Mouse (Mus musculus) embryonic facial prominence, embryonic 10.5 days (tissue): ENCODE measurements around the gene Rpa2. TPM values are rescaled to one million over a fixed set of nuclear protein-coding genes. Genes with fewer than 3 reads are reported as not detected.
"Not testable (repeated sequence)": the region's sequence is repeated elsewhere in the genome, so short reads cannot be mapped to it uniquely, and the experiment has no call there.

Experiments
- DNase-seq: peaks from one replicate; pipeline ENCODE4 v3.0.0-alpha.2; 2017; ENCODE audit warnings: low spot score
- H3K27ac ChIP-seq: fragments of 300-500 bp; sonication (generic); replicated peaks from 2 replicates; pipeline ENCODE4 v1.5.1; 2016; ENCODE audit warnings: mild to moderate bottlenecking
- H3K27me3 ChIP-seq: fragments of 300-500 bp; sonication (generic); replicated peaks from 2 replicates; pipeline ENCODE4 v1.6.1; 2016; ENCODE audit warnings: low read depth, mild to moderate bottlenecking; ENCODE audit not compliant: poor library complexity, severe bottlenecking
- H3K36me3 ChIP-seq: fragments of 300-500 bp; sonication (generic); replicated peaks from 2 replicates; pipeline ENCODE4 v1.6.1; 2016; ENCODE audit warnings: mild to moderate bottlenecking, moderate library complexity
- H3K4me1 ChIP-seq: fragments of 300-500 bp; sonication (generic); 2 replicates; pipeline ENCODE4 v1.6.1; 2016
- H3K4me3 ChIP-seq: fragments of 300-500 bp; sonication (generic); 2 replicates; pipeline ENCODE4 v1.5.1; 2016; ENCODE audit warnings: mild to moderate bottlenecking, moderate library complexity
- H3K9me3 ChIP-seq: fragments of 300-500 bp; sonication (generic); 2 replicates; pipeline ENCODE4 v1.6.1; 2016; ENCODE audit warnings: mild to moderate bottlenecking
- WGBS: fragments of 180-500 bp; shearing (Covaris S2); methylation state at CpG from one replicate; pipeline ENCODE4 v1.1.7; 2016; 5-methylcytosine and 5-hydroxymethylcytosine counted together
- polyA plus RNA-seq: library from polyadenylated mRNA; unstranded; fragments of >200 nt; fragmentation: Nextera tagmentation; extraction: Ambion mirVana; gene quantifications from 2 replicates; pipeline ENCODE4 v1.2.1, GENCODE M21; 2016

Gene Rpa2
- 173 and 192 TPM in 2 replicates for polyA plus RNA-seq

DNA sequence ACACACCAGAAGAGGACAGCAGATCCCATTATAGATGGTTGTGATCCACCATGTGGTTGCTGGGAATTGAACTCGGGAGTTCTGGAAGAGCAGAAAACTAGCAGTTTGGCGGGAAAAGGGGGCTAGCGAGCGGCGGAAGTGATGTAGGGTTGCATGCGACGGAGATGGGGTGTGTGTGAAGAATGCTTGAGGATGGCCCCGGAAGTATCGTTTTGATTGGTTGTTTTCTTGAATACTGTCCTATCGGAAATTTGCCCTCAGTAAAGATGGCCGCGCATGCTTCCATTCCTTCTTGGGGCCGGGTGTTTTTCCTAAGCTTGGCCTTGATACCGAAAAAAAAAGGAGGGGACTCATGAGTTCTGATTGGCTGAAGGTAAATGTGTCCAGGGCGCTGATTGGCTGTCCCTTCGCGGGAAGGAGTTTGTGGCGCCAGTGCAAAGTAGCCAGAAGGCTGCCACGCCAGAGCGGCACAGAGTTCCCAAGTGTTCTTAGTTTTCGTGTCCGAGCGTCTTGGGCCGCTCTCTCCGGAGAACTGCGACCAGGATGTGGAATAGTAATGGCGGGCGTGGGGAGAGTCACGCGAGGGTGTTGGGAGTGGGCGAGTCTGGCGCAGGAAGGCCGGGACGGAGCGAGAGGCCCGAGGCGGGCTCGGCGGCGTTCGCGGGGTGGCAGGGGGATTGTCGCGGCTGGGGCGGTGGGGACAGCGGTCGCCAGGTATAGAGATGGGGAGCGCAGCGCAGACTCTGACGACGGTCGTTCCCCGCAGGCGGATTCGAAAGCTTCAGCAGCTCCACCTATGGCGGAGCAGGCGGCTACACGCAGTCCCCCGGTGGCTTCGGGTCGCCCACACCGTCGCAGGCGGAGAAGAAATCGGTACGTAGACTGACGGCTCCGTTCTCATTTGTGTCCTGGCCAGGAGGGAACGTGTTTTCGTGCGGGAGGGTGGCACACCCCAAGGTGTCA, at the start of gene Rpa2:
Gene Rpa2, plus strand, starts transcription at position 419 of the 963 bp plus-strand sequence.
- peaks cover 10% of the 10 kb centered on the region for H3K4me1 ChIP-seq

DNA sequence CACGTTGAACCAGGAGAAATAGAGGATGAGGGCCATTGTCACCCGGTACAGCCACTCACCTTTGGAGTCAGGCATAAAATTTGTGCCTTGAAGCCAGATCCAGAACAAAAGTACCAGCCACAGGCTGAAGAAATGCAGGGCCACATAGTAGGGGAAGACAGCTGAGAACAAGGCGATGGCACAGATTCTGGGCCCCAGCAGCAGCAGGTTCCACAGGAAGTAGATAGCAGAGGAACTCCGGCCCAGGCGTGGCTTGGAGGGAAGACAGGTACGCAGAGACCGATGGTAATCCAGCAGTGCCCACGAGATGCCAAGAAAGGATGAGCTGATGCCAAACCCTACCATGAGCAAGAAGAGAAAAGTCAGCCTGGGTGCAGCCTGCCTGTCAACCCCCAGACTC, 39.9 kb upstream of the Rpa2 start:
- Histone ChIP-seq H3K36me3 (peaks cover 55% of the 10 kb centered on the region), H3K9me3 (no peaks in the 10 kb centered on the region), H3K27ac (no peak overlapping the region), H3K4me3 (no peak overlapping the region), H3K4me1 (peaks cover 12% of the 10 kb centered on the region), H3K27me3 (no peaks in the 10 kb centered on the region)
- DNase-seq = no peak
- WGBS = 89% methylated on average over 8 of the region's 8 CpGs

More for the DNA sequence above, at the start of gene Rpa2:
- WGBS = under 1% methylated on average over 71 of the region's 71 CpGs
- Histone ChIP-seq H3K4me3 (peak within 1 kb of the TSS; percentile 91), H3K9me3 (no peaks in the 10 kb centered on the region), H3K27ac (peak within 1 kb of the TSS; percentile 90), H3K36me3 (peaks cover 37% of the 10 kb centered on the region), H3K27me3 (no peaks in the 10 kb centered on the region)
- peak; percentile 96 for DNase-seq

DNA sequence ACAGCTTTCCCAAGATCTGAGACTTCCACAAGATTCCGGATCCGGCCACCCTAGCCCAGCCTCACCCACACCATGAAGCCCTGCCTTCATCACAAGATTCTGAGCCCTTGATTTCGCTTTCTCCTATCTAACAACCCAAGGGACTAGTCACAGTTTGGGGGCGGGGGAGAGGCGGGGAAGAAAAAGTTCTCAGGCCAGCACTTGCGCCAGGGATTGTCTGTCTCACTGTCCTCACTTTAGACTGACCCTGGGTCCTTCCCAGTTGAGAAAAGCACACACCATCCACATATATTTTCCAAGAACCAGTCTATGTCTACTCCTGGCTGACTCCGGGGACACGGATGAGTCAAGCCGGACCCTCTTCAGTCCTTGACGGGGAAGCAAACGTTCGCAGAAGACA, 36.5 kb upstream of the Rpa2 start:
- H3K27ac ChIP-seq = peak overlapping the region; percentile 61; the same call in 1 of the 2 replicates
- 49% methylated on average over 12 of the region's 12 CpGs for WGBS
- no peaks in the 10 kb centered on the region for H3K9me3 ChIP-seq
- H3K36me3 ChIP-seq = peaks cover 21% of the 10 kb centered on the region
- H3K4me3 ChIP-seq = peak overlapping the region; percentile 73
- no peak for DNase-seq
- peaks cover 20% of the 10 kb centered on the region for H3K4me1 ChIP-seq
- H3K27me3 ChIP-seq = no peaks in the 10 kb centered on the region

DNA sequence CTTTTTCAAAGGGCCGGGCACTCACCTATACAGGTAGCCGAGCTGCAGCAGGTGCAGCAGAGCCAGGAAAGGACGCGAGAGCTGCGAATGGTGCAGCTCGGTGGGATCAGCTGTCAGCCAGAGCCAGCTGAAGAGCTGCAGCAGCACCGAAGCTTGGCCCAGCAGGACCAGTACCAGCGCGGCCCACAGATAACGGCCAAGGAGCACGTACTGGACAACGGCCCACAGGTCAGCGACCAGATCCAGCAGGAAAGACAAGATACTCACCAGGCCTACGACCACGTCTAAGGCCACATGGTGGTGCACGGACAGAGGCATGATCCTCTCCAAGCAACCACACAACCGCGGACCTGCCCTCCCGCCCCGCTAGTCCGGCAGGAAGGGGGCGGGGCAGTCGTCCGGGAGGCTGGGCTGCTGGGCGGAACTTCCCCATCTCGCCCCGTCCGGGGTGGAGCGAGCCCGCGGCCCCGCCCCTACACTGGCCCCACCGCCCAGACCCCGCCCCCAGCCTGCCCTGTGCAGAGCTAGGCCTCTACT, 35.9 kb upstream of the Rpa2 start, which contains the start of gene Xkr8:
Gene Xkr8, minus strand, starts transcription at position 399 of the 537 bp plus-strand sequence.
- Histone ChIP-seq H3K27ac (peak within 1 kb of the TSS; percentile 61), H3K4me1 (peaks cover 20% of the 10 kb centered on the region), H3K36me3 (peaks cover 15% of the 10 kb centered on the region), H3K4me3 (peak within 1 kb of the TSS; percentile 73), H3K27me3 (no peaks in the 10 kb centered on the region), H3K9me3 (no peaks in the 10 kb centered on the region)
- 2% methylated on average over 34 of the region's 34 CpGs for WGBS
- peak; percentile 94 for DNase-seq

DNA sequence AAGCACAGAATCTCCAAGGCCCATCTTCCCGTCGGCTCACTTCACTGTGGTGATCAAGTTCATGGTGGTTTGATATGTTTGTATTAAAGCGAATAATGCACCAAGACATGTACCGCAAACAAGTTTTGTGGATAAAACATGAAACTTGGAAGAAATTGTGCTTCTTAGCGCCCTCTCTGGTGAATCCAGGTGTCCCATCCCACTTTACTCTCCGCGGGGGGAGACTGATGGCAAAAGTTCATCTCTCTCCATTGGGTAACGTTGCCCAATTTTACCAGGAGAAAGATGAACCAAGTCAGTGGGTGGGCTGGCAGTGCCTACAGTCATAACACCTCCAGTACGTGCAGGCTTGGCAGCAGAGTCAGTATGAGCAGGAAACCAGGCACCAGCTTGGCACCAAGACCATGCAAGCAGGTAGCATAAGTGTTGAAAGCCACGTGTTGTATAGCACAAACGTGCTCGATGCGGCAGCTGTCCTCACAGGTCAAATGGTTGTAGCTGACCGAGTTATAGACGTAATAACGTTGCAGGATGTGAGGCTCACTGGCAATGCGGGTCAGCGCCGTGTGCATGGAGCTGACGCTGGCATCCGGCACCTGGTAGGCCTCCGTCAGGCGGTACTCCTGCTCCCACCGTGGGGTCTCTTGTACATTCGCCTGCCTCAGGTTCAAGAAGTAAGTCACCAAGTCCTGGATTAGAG, 34.9 kb upstream of the Rpa2 start:
- Histone ChIP-seq H3K36me3 (peaks cover 5% of the 10 kb centered on the region; the same call in 1 of the 2 replicates), H3K9me3 (no peaks in the 10 kb centered on the region), H3K27me3 (no peaks in the 10 kb centered on the region), H3K27ac (0 out of 2 replicates have a peak overlapping the region, but pooled peaks have one; percentile 61), H3K4me3 (no peak overlapping the region), H3K4me1 (peaks cover 20% of the 10 kb centered on the region)
- WGBS = 93% methylated on average over 25 of the region's 25 CpGs
- DNase-seq = no peak

DNA sequence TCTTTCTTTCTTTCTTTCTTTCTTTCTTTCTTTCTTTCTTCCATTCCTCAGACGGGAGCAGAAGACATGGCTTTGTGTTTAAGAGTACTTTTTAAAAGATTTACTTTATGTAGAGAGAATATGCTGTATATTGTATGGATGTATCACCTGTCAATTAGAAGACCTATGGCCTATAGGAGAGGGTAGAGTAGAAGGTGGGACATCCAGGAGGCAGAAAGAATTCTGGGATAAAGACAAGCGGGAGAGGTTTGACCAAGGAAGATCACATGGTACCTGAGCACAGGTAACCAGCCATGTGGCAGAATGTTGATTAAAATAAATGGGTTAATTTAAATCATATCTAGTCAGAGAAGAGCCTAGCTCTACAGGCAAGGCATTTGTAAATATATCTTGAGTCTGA, 33.4 kb upstream of the Rpa2 start:
- Histone ChIP-seq H3K4me1 (peaks cover 20% of the 10 kb centered on the region), H3K36me3 (0 out of 2 replicates have a peak, but pooled peaks cover 3% of the 10 kb centered on the region), H3K27me3 (no peaks in the 10 kb centered on the region), H3K9me3 (no peaks in the 10 kb centered on the region), H3K27ac (no peak overlapping the region), H3K4me3 (no peak overlapping the region)
- WGBS = 90% methylated on average over 2 of the region's 2 CpGs
- DNase-seq = no peak

DNA sequence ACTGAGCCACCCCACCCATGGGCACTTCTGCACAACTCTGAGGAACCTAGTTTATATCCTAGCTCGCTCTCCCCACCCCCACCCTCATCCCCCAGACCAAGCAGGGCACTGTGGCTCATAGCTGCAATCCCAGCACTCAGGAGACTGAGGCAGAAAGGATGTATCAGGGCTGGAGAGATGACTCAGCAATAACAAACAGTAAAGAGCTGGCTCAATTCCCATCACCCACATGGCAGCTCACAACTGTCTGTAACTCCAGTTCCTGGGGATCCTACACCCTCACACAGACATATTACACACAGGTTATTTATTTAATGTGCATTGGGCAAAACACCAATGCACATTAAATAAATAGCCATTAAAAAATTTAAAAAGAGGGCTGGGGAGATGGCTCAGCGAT, 32.7 kb upstream of the Rpa2 start:
- 77% methylated on average over 2 of the region's 2 CpGs for WGBS
- H3K4me1 ChIP-seq = peaks cover 20% of the 10 kb centered on the region
- DNase-seq = no peak
- H3K9me3 ChIP-seq = no peaks in the 10 kb centered on the region
- no peak overlapping the region for H3K27ac ChIP-seq
- no peaks in the 10 kb centered on the region for H3K27me3 ChIP-seq
- no peaks in the 10 kb centered on the region for H3K36me3 ChIP-seq
- H3K4me3 ChIP-seq = no peak overlapping the region

DNA sequence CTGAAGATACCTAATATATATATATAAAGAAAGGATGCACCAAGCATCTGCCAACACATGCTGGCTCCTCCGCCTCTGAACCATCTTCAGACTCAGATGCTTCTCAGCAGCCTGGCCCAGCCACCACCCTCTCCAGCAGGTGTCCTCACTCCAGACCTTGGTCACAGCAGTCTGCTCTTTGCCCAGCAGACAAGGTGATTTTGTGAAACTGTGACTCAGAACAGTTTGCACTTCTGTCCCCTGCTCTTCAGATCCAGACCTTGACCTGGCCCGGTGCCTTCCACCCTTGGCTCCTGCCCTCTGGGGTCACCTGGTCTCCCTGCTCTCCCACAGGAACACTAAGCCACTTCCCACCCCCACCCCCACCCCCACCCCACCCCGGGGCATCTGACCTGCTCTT, 32.2 kb upstream of the Rpa2 start:
- Histone ChIP-seq H3K27ac (no peak overlapping the region), H3K9me3 (no peaks in the 10 kb centered on the region), H3K36me3 (no peaks in the 10 kb centered on the region), H3K27me3 (no peaks in the 10 kb centered on the region), H3K4me1 (peaks cover 20% of the 10 kb centered on the region), H3K4me3 (no peak overlapping the region)
- WGBS = 66% methylated on average over 3 of the region's 3 CpGs
- DNase-seq = no peak

DNA sequence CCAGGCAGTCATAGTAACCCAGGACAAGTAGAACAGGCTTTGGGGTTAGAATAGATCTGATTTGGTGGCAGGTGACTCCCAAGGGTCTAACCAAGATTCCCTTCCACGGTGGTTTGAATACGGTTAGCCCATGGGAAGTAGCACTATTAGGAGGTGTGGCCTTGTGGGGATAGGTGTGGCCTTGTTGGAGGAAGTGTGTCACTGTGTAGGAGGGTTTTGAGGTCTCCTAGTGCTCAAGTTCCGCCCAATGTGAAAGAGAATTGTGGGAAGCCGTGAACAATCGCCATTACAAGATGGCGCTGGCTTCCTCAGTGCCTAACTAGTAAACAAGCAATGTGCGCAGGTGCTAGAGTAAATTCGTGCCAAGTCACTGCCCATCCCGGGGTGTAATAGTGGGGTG, 31.0 kb upstream of the Rpa2 start:
- not testable (repeated sequence) for H3K27me3 ChIP-seq, H3K36me3 ChIP-seq, DNase-seq, H3K4me3 ChIP-seq, H3K27ac ChIP-seq, H3K9me3 ChIP-seq
- WGBS = 93% methylated on average over 9 of the region's 9 CpGs
- peaks cover 11% of the 10 kb centered on the region for H3K4me1 ChIP-seq

DNA sequence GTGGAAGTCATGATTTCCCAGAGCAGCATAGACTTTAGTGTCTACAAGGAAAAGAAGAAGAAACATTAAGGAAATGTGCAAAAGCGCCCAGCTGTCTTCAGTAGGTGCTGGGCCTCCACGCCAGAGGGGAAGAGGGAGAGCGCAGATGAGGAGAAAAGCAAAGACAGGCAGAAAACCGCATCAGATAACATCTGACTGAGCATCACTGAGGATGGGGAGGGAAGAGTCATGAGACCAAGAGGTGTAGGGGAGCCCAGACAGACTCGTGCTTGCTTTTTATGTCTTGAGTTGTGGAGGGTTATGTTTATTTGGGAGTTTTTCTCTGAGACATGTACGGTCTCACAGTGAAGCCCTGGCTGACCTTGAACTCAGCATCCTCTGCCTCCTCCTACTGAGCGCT, 26.6 kb upstream of the Rpa2 start:
- 90% methylated on average over 7 of the region's 7 CpGs for WGBS
- no peaks in the 10 kb centered on the region for H3K36me3 ChIP-seq

DNA sequence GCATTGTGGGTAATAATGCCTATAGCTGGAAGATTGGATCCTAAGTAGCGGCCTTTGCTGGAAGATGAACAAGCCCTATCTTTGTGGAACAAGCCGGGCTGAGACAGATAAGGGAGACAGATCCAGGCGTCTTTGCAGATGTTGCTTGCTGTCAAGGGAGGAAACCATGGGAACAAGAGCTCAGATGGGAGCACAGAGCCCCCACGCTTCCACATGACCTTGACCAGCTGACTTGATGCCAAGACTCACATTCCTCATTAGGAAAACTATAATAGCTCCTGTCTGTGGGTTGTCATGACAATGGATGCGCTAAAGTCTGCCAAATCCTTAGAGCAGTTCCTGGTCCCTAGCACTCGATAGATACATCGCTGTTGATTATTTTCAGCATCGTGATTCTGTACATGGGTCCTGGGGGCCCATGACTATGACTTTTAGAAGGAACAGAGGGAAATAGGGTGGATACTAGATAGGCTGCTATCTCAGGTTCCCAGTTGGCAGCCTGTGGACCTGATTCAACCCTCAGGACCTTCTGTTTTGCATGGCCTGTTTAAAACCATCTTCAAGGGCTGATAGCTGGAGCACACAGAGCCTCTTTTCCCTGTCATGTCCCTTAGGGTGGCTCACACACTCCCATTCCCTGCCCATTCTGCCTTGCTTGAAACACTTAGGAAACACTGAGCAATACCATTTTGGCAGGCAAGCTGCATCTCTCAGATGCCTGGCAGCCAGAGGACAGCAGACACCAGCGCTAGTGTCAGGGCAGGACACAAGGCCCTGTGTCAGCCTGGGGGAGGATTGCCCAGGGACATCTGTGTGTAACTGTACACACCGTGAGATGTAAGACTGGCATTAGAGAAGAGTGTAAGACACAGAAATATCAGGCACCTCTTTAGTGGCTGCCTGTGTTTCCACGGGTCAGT, 23.9 kb upstream of the Rpa2 start:
- no peak overlapping the region for H3K27ac ChIP-seq
- no peak for DNase-seq
- no peak overlapping the region for H3K4me3 ChIP-seq
- H3K9me3 ChIP-seq = no peaks in the 10 kb centered on the region
- no peaks in the 10 kb centered on the region for H3K4me1 ChIP-seq
- WGBS = 87% methylated on average over 11 of the region's 11 CpGs
- H3K36me3 ChIP-seq = no peaks in the 10 kb centered on the region
- no peaks in the 10 kb centered on the region for H3K27me3 ChIP-seq

More for the DNA sequence above, 26.6 kb upstream of the Rpa2 start:
- no peak for DNase-seq
- H3K9me3 ChIP-seq = no peaks in the 10 kb centered on the region
- H3K4me1 ChIP-seq = peaks cover under 1% of the 10 kb centered on the region
- H3K4me3 ChIP-seq = no peak overlapping the region
- H3K27me3 ChIP-seq = no peaks in the 10 kb centered on the region
- H3K27ac ChIP-seq = no peak overlapping the region
